Mouse (Mus musculus): ENCODE measurements around the gene Tenm3. TPM values are rescaled to one million over a fixed set of nuclear protein-coding genes. Genes with fewer than 3 reads are reported as not detected.
A peak's percentile ranks its signal among the peaks of the same experiment; 100 is the strongest.

Gene Tenm3
- total and polyA plus RNA-seq, 2 experiments from 2014 or later = 25.0 to 160 TPM

DNA sequence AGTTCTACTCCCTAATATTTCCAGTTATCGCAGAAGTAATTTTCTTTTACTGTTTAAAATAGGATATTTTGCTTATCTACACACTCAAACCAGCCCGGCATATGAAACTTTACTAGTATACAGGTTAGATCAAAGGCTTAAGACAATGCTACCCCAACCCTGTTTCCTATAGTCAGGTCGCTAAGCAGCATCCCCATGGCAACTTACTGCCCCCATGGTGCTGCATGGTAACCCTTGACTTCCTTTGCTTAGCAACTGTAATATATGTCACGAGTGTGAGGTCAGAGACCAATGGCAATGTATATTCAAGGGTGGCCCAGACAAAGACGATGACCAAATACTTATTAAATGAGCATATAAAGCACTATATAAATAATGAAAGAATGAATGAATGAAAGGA, 359.6 kb downstream of the Tenm3 start:
- no peak for TF ChIP-seq CTCF (IDR thresholded peaks at IDR 0.05)

DNA sequence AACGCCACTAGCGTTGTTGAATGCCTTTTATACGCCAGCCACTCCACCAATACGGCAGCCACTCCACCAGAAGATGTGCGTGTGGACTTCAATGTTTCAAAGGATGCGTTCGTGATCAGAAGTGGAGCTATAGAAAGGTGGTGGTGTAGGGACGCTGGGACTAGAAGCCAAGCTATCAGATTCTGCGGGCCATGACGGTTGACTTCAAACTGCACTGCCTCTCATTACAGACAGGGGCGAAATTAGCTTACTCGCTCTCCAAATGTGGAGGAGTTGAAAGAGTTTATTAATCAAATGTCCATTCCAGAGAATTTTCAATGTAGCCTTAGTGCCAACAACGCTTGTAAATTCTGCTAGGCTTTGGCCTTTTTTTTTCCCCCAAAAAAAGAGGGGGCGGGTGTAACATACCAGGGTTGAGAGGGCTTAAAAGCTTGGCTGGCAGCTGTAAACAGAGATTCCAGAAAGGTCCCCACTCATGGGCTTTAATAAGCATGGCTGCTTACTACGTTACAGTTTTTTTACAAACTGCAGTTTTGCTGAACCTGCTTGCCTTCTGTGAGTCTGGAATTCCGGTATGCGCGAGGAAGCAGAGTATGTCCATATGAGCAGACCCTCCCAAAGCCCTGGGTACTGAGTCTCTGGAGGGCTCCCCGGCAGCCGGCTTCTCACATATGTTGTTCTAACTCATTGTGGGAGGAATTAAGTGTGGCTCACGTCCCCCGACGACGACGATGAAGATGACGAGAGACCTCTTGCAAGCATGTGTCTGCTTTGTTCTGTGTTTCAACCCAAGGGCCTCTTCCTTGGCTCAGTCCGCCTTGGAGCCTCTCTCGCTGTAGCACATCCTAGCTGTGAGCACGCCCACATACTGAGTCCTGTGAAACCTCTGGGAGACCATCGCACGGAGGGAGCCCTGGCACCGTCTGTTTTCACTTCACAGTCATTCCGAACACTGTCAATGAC, 361.8 kb downstream of the Tenm3 start:
- Histone ChIP-seq H3K4me1 (ENCODE audit: insufficient read depth, low read length) (no peaks in the 10 kb centered on the region; the same call in 1 of the 2 replicates), H3K36me3 (ENCODE audit: insufficient read depth, low read length) (no peaks in the 10 kb centered on the region), H3K9me3 (ENCODE audit: low read length) (no peaks in the 10 kb centered on the region), H3K27ac (ENCODE audit: low read depth, low read length) (no peak overlapping the region), H3K4me2 (ENCODE audit: low read depth, low read length, poor library complexity, severe bottlenecking) (0 out of 2 replicates have a peak overlapping the region, but pooled peaks have one; percentile 9), H3K4me3 (ENCODE audit: low read depth, low read length) (no peak overlapping the region), H3K27me3 (ENCODE audit: insufficient read depth, low read length) (no peaks in the 10 kb centered on the region), H3K9ac (replicated peaks; ENCODE audit: low read length, poor library complexity, severe bottlenecking) (no peak overlapping the region)
- DNase-seq (ENCODE audit: low spot score) = peak; percentile 40
- 69% methylated on average over 33 of the region's 33 CpGs for WGBS
- TF ChIP-seq CTCF (IDR thresholded peaks at IDR 0.05) = no peak
- ATAC-seq (ENCODE audit: low FRiP score) = no peak

More for the DNA sequence above, 359.6 kb downstream of the Tenm3 start:
- no peak for ATAC-seq (ENCODE audit: low FRiP score)
- DNase-seq (ENCODE audit: low spot score) = no peak
- H3K27ac ChIP-seq (ENCODE audit: low read depth, low read length) = no peak overlapping the region
- no peak overlapping the region for H3K9ac ChIP-seq (replicated peaks; ENCODE audit: low read length, poor library complexity, severe bottlenecking)
- H3K4me3 ChIP-seq (ENCODE audit: low read depth, low read length) = no peak overlapping the region
- H3K27me3 ChIP-seq (ENCODE audit: insufficient read depth, low read length) = no peaks in the 10 kb centered on the region
- no peaks in the 10 kb centered on the region for H3K9me3 ChIP-seq (ENCODE audit: low read length)
- no peaks in the 10 kb centered on the region for H3K4me1 ChIP-seq (ENCODE audit: insufficient read depth, low read length)
- H3K4me2 ChIP-seq (ENCODE audit: low read depth, low read length, poor library complexity, severe bottlenecking) = no peak overlapping the region
- 63% methylated on average over 5 of the region's 5 CpGs for WGBS
- H3K36me3 ChIP-seq (ENCODE audit: insufficient read depth, low read length) = no peaks in the 10 kb centered on the region

GRCm38 (mm10) chr8:48477371-48477935, 366.3 kb downstream of the Tenm3 start:
- 34% methylated on average over 8 of the region's 8 CpGs for WGBS
- Histone ChIP-seq H3K4me3 (ENCODE audit: low read depth, low read length) (no peak overlapping the region), H3K27ac (ENCODE audit: low read depth, low read length) (no peak overlapping the region), H3K27me3 (ENCODE audit: insufficient read depth, low read length) (no peaks in the 10 kb centered on the region), H3K4me2 (ENCODE audit: low read depth, low read length, poor library complexity, severe bottlenecking) (no peak overlapping the region), H3K4me1 (ENCODE audit: insufficient read depth, low read length) (no peaks in the 10 kb centered on the region; the same call in 1 of the 2 replicates), H3K9ac (replicated peaks; ENCODE audit: low read length, poor library complexity, severe bottlenecking) (no peak overlapping the region), H3K9me3 (ENCODE audit: low read length) (no peaks in the 10 kb centered on the region), H3K36me3 (ENCODE audit: insufficient read depth, low read length) (no peaks in the 10 kb centered on the region)
- DNase-seq (ENCODE audit: low spot score) (peak; percentile 66), ATAC-seq (ENCODE audit: low FRiP score) (peak; percentile 31; the same call in 1 of the 2 replicates)
- TF ChIP-seq CTCF (IDR thresholded peaks at IDR 0.05) = no peak

- no peak overlapping the region for H3K27ac ChIP-seq (ENCODE audit: low read depth, low read length)
Measured at GRCm38 (mm10) chr8:48476896-48477295, 366.9 kb downstream of the Tenm3 start.

DNA sequence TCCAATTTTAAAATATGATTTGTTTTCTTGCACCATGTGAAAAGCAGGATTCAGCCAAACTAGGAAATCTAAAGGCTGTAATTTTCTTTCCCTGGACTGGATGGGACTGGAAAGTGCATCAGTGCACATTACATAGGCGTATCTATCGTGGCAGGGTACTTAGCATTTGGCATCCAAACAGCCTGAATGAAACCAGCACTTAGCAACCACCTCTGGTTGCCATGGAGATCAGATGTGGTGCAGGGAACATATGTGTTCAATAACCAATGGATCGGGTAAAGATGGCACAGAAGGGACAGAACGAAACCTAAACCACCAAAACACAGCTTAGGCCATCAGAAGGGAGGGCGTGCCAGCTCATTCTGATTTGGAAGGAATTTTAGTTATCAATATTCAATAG, 376.1 kb downstream of the Tenm3 start:
- ATAC-seq (ENCODE audit: low FRiP score) (no peak), DNase-seq (ENCODE audit: low spot score) (peak; percentile 27)
- no peaks in the 10 kb centered on the region for H3K4me1 ChIP-seq (ENCODE audit: insufficient read depth, low read length)
- H3K9ac ChIP-seq (replicated peaks; ENCODE audit: low read length, poor library complexity, severe bottlenecking) = no peak overlapping the region
- H3K36me3 ChIP-seq (ENCODE audit: insufficient read depth, low read length) = no peaks in the 10 kb centered on the region
- no peak overlapping the region for H3K27ac ChIP-seq (ENCODE audit: low read depth, low read length)
- no peak overlapping the region for H3K4me3 ChIP-seq (ENCODE audit: low read depth, low read length)
- 70% methylated on average over 5 of the region's 5 CpGs for WGBS
- H3K27me3 ChIP-seq (ENCODE audit: insufficient read depth, low read length) = no peaks in the 10 kb centered on the region
- H3K9me3 ChIP-seq (ENCODE audit: low read length) = no peaks in the 10 kb centered on the region
- H3K4me2 ChIP-seq (ENCODE audit: low read depth, low read length, poor library complexity, severe bottlenecking) = no peak overlapping the region
- TF ChIP-seq CTCF (IDR thresholded peaks at IDR 0.05) = no peak

More at GRCm38 (mm10) chr8:48476896-48477295, 366.9 kb downstream of the Tenm3 start:
- Histone ChIP-seq H3K4me1 (ENCODE audit: insufficient read depth, low read length) (no peaks in the 10 kb centered on the region; the same call in 1 of the 2 replicates), H3K9me3 (ENCODE audit: low read length) (no peaks in the 10 kb centered on the region), H3K4me2 (ENCODE audit: low read depth, low read length, poor library complexity, severe bottlenecking) (no peak overlapping the region), H3K27me3 (ENCODE audit: insufficient read depth, low read length) (no peaks in the 10 kb centered on the region), H3K36me3 (ENCODE audit: insufficient read depth, low read length) (no peaks in the 10 kb centered on the region), H3K4me3 (ENCODE audit: low read depth, low read length) (no peak overlapping the region), H3K9ac (replicated peaks; ENCODE audit: low read length, poor library complexity, severe bottlenecking) (no peak overlapping the region)
- 46% methylated on average over 1 of the region's 1 CpGs for WGBS
- DNase-seq (ENCODE audit: low spot score) = no peak
- ATAC-seq (ENCODE audit: low FRiP score) = no peak
- no peak for TF ChIP-seq CTCF (IDR thresholded peaks at IDR 0.05)

GRCm38 (mm10) chr8:48458373-48458772, 385.4 kb downstream of the Tenm3 start:
- H3K4me1 ChIP-seq (ENCODE audit: insufficient read depth, low read length) = peaks cover 8% of the 10 kb centered on the region; the same call in 1 of the 2 replicates
- ATAC-seq (ENCODE audit: low FRiP score) = peak; percentile 71

More at GRCm38 (mm10) chr8:48458373-48458772, 385.4 kb downstream of the Tenm3 start:
- Histone ChIP-seq H3K36me3 (ENCODE audit: insufficient read depth, low read length) (no peaks in the 10 kb centered on the region), H3K27ac (ENCODE audit: low read depth, low read length) (no peak overlapping the region), H3K9ac (replicated peaks; ENCODE audit: low read length, poor library complexity, severe bottlenecking) (no peak overlapping the region), H3K9me3 (ENCODE audit: low read length) (no peaks in the 10 kb centered on the region), H3K4me2 (ENCODE audit: low read depth, low read length, poor library complexity, severe bottlenecking) (no peak overlapping the region), H3K27me3 (ENCODE audit: insufficient read depth, low read length) (no peaks in the 10 kb centered on the region), H3K4me3 (ENCODE audit: low read depth, low read length) (no peak overlapping the region)
- TF ChIP-seq CTCF (IDR thresholded peaks at IDR 0.05) = no peak
- 24% methylated on average over 5 of the region's 5 CpGs for WGBS
- peak; percentile 97 for DNase-seq (ENCODE audit: low spot score)
